Mouse (Mus musculus) stomach, embryonic 14.5 days (tissue): Measurements from ENCODE around the gene Lrrc57. TPM values are rescaled to one million over a fixed set of nuclear protein-coding genes. Genes with fewer than 3 reads are reported as not detected.
"Not testable (repeated sequence)": the region's sequence is repeated elsewhere in the genome, so short reads cannot be mapped to it uniquely, and the experiment has no call there.

Experiments
- ATAC-seq: fragments of 200-750 bp; cut with Nextera tagmentation; 2 replicates; pipeline ENCODE4 v1.8.0; 2017; ENCODE audit warnings: low read depth, moderate TSS enrichment; ENCODE audit not compliant: insufficient number of reproducible peaks, insufficient read depth, low FRiP score
- H3K27ac ChIP-seq: fragments of 300-500 bp; sonication (generic); 2 replicates; pipeline ENCODE4 v1.5.1; 2014; ENCODE audit warnings: mild to moderate bottlenecking, low read length, moderate library complexity, mixed read lengths
- H3K27me3 ChIP-seq: fragments of 300-500 bp; sonication (generic); 2 replicates; pipeline ENCODE4 v1.6.1; 2014; ENCODE audit warnings: low read length, control low read depth, mixed read lengths; ENCODE audit not compliant: control insufficient read depth, insufficient read depth
- H3K36me3 ChIP-seq: fragments of 300-500 bp; sonication (generic); 2 replicates; pipeline ENCODE4 v1.6.1; 2014; ENCODE audit warnings: mild to moderate bottlenecking, control low read depth, low read length, moderate library complexity, mixed read lengths; ENCODE audit not compliant: control insufficient read depth, insufficient read depth
- H3K4me1 ChIP-seq: fragments of 300-500 bp; sonication (generic); 2 replicates; pipeline ENCODE4 v1.6.1; 2014; ENCODE audit warnings: low read length, control low read depth, mixed read lengths; ENCODE audit not compliant: control insufficient read depth, insufficient read depth
- H3K4me2 ChIP-seq: fragments of 300-500 bp; sonication (generic); replicated peaks from 2 replicates; pipeline ENCODE4 v1.6.1; 2014; ENCODE audit warnings: low read depth, low read length, control low read depth
- H3K4me3 ChIP-seq: fragments of 300-500 bp; sonication (generic); 2 replicates; pipeline ENCODE4 v1.5.1; 2014; ENCODE audit warnings: low read depth, low read length, control low read depth
- H3K9ac ChIP-seq: fragments of 300-500 bp; sonication (generic); replicated peaks from 2 replicates; pipeline ENCODE4 v1.6.1; 2014; ENCODE audit warnings: low read depth, mild to moderate bottlenecking, control low read depth, low read length, moderate library complexity, mixed read lengths
- H3K9me3 ChIP-seq: fragments of 300-500 bp; sonication (generic); 2 replicates; pipeline ENCODE4 v1.6.1; 2016; ENCODE audit warnings: low read depth, low read length, control low read depth; ENCODE audit not compliant: control insufficient read depth
- WGBS: fragments of 180-500 bp; shearing (Covaris S2); extraction: QIAGEN DNeasy Blood & Tissue Kit; methylation state at CpG from one replicate; pipeline ENCODE4 v1.1.7; 2014; 5-methylcytosine and 5-hydroxymethylcytosine counted together
- polyA plus RNA-seq: library from polyadenylated mRNA; unstranded; fragments of >200 nt; fragmentation: Nextera tagmentation; extraction: Ambion mirVana; gene quantifications from 2 replicates; pipeline ENCODE4 v1.2.1, GENCODE M21; 2014

Gene Lrrc57
- polyA plus RNA-seq, 1 experiment from 2014 or later: 20.1 TPM

DNA sequence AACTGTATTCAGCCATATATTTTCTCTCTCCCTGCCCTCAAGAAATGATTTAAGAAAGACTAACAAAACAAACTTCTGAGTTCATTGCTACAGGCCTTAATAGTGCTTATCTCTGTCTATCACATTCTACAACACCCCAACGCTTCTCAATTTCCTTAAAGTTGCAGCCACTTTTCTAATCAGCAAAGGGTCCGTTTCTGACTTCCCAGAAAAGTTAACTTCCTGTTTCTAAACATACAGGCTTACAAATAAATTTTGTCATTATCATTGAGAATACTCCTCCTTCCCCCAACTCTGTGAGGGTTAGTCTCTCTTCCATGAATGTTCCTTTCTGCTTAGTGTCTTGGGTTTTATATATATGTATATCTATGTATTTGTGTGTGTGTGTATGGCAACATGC, 44.0 kb downstream of the Lrrc57 start:
- Histone ChIP-seq H3K9ac (no peak overlapping the region), H3K27ac (no peak overlapping the region), H3K4me1 (peaks cover 17% of the 10 kb centered on the region; the same call in 1 of the 2 replicates), H3K4me2 (no peak overlapping the region), H3K36me3 (no peaks in the 10 kb centered on the region), H3K9me3 (no peaks in the 10 kb centered on the region), H3K4me3 (no peak overlapping the region), H3K27me3 (no peaks in the 10 kb centered on the region)
- no peak for ATAC-seq
- 86% methylated on average over 2 of the region's 2 CpGs for WGBS

DNA sequence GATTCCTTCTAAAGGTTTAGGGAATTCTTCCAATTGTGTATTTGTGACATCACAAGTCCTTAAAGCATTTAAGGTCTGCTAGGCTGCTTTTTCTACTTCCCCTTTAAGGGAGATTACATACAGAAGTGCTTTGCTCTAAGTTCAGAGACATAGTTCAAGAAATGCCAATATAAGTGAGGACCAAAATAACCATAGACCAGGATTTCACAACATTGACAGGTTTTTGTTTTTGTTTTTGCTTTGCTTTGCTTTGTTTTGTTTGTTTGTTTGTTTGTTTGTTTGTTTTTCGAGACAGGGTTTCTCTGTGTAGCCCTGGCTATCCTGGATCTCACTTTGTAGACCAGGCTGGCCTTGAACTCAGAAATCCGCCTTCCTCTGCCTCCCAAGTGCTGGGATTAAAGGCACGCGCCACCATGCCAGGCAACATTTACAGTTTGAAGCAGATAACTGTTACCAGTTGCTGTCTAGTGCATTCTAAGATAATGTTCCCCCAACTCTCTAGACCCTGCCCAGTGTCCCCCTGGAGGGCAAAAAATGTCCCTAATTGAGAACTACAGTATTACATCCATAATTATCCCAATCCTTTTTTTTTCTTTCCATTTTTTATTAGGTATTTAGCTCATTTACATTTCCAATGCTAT, 44.7 kb downstream of the Lrrc57 start:
- H3K4me3 ChIP-seq, H3K36me3 ChIP-seq, H3K27ac ChIP-seq, H3K4me2 ChIP-seq, ATAC-seq, H3K9me3 ChIP-seq, H3K27me3 ChIP-seq, H3K9ac ChIP-seq: not testable (repeated sequence)
- peaks cover 17% of the 10 kb centered on the region; the same call in 1 of the 2 replicates for H3K4me1 ChIP-seq
- 86% methylated on average over 4 of the region's 4 CpGs for WGBS

DNA sequence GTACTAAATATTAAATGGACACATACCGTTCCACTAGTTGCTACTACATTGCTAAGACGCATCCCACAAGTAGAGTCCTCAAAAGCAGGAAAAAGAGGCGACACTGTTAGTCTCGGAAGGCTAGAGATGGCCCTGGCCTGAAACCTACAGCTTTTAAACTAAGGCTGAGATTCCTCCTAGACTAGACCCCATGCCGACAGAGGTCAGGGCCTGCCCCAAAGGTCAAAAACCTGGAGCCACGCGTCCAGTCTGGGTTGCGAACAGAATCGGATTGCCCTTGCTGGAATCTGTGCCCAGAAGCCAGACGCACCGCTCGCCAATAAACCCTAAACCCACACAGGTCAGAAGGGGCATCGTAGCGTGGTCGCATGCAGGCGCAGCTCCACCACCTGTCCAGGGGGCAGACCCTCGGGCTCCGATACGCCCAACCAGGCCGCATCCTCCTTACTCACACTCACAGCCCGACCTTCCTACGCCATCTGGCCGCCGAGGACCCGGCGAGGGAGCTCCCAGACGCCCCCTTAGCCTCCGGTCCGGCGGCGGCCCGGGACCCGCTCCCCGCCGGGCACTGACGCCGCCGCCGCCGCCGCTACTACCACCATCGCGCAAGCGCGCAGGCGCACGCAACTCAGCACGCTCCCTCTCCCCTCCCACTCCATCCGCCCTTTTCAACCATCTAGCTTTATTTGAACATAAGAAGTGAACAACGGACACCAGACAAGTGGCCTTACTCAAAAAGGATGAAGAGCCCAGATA, 45.9 kb downstream of the Lrrc57 start, which contains the start of gene Zfp106:
Gene Zfp106 (minus strand): TSS at position 609 of the 756 bp plus-strand sequence.
- Histone ChIP-seq H3K4me1 (peaks cover 9% of the 10 kb centered on the region; the same call in 1 of the 2 replicates), H3K9ac (peak within 1 kb of the TSS; percentile 78), H3K4me3 (peak within 1 kb of the TSS; percentile 74), H3K36me3 (no peaks in the 10 kb centered on the region), H3K9me3 (no peaks in the 10 kb centered on the region), H3K4me2 (peak within 1 kb of the TSS; percentile 46), H3K27me3 (no peaks in the 10 kb centered on the region), H3K27ac (peak within 1 kb of the TSS; percentile 66; the same call in 1 of the 2 replicates)
- WGBS: under 1% methylated on average over 50 of the region's 50 CpGs
- ATAC-seq: peak; percentile 81

DNA sequence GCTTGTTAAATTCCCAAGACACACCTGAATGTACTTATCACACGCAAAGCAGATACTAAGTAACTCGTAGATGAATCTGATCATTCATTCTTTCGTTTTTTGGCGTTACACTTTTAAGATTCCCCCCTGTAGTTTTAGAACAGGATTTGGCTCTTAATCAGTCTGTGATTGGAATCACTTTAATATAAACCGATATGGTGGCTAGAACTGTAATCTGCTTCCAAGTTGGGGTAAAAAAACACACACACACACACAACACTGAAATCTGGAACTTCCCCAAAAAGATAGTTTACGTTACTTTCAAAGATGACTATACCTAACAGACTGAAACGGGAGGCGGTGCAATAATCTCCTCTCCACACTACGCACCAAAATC, 46.5 kb downstream of the Lrrc57 start:
- H3K4me1 ChIP-seq: peaks cover 9% of the 10 kb centered on the region; the same call in 1 of the 2 replicates
- ATAC-seq: no peak
- H3K4me2 ChIP-seq: peak overlapping the region; percentile 46
- H3K9ac ChIP-seq: peak overlapping the region; percentile 78
- no peaks in the 10 kb centered on the region for H3K36me3 ChIP-seq
- no peak overlapping the region for H3K27ac ChIP-seq
- H3K27me3 ChIP-seq: no peaks in the 10 kb centered on the region
- no peaks in the 10 kb centered on the region for H3K9me3 ChIP-seq
- WGBS: 22% methylated on average over 9 of the region's 9 CpGs
- peak overlapping the region; percentile 74 for H3K4me3 ChIP-seq

DNA sequence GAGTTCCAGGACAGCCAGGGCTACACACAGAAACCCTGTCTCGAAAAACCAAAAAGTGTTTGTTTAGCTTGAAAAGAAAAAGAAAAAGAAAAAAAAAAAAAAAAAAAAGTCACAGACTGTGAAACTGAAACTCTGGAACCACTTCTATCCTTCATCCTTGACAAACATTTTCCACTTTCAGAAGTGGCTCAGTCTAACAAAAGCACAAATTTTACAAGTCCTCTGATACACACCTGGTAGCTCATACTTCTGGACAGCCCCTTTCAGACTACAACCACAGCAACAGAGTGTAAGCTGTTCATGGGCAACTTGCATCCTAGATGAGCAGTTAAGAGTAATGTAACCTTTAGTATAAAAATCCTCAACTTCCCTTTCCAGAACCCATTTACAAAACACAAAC, 47.8 kb downstream of the Lrrc57 start:
- H3K4me2 ChIP-seq: no peak overlapping the region
- no peaks in the 10 kb centered on the region for H3K27me3 ChIP-seq
- no peaks in the 10 kb centered on the region for H3K9me3 ChIP-seq
- WGBS: 67% methylated on average over 1 of the region's 1 CpGs
- no peak overlapping the region for H3K9ac ChIP-seq
- H3K4me3 ChIP-seq: no peak overlapping the region
- H3K27ac ChIP-seq: no peak overlapping the region
- no peaks in the 10 kb centered on the region for H3K36me3 ChIP-seq
- ATAC-seq: no peak
- peaks cover 9% of the 10 kb centered on the region; the same call in 1 of the 2 replicates for H3K4me1 ChIP-seq

DNA sequence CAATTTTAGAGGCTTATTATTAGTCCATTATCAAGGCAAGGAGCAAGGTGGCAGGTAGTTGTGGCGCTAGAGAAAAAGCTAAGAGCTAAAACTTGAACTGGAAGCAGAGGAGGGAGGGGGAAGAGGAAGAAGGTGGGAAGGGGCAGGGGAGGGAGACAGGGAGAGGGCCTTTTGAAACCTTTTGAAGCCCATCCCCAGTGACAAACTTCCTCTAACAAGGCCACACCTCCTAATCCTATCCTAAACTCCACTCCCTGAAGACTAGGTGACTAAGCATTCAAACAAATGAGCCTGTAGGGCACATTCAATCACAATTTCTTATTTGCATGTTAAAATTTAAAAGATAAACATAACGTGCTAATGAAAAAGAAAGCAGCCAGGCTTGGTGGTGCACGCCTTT, 50.5 kb downstream of the Lrrc57 start:
- Histone ChIP-seq H3K4me2 (no peak overlapping the region), H3K4me1 (peaks cover 9% of the 10 kb centered on the region; the same call in 1 of the 2 replicates), H3K4me3 (no peak overlapping the region), H3K36me3 (0 out of 2 replicates have a peak, but pooled peaks cover 3% of the 10 kb centered on the region), H3K27me3 (no peaks in the 10 kb centered on the region), H3K9me3 (no peaks in the 10 kb centered on the region), H3K9ac (no peak overlapping the region), H3K27ac (no peak overlapping the region)
- 74% methylated on average over 3 of the region's 3 CpGs for WGBS
- ATAC-seq: no peak

DNA sequence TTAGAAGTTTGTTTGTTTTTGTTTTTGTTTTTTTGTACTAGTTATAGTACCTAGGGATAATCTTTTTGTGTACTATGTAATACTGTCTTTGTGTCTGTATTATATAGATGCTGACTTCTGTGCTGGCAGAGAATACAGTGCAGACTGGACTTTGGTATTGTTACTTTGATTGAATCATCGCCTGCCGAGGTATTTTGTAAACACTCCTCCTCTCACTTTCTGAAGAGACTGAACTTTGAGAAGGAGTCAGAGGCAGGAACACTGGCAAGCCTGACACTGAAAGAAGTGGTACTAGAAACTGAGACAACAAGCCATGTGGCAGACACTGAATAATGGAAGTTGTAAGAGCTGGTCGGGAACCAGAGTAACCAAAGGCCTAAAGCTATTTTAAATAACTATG, 52.5 kb downstream of the Lrrc57 start:
- no peak overlapping the region for H3K4me2 ChIP-seq
- H3K4me3 ChIP-seq: no peak overlapping the region
- H3K9ac ChIP-seq: no peak overlapping the region
- H3K4me1 ChIP-seq: peaks cover 2% of the 10 kb centered on the region; the same call in 1 of the 2 replicates
- H3K27ac ChIP-seq: no peak overlapping the region
- peaks cover 12% of the 10 kb centered on the region for H3K36me3 ChIP-seq
- no peak for ATAC-seq
- no peaks in the 10 kb centered on the region for H3K9me3 ChIP-seq
- WGBS: 57% methylated on average over 3 of the region's 3 CpGs
- H3K27me3 ChIP-seq: no peaks in the 10 kb centered on the region
